Mouse (Mus musculus) kidney, embryonic 14.5 days (tissue): ENCODE measurements around the gene Glod5. TPM values are rescaled to one million over a fixed set of nuclear protein-coding genes. Genes with fewer than 3 reads are reported as not detected.

ENCODE experiments used
- polyA plus RNA-seq: library from polyadenylated mRNA; unstranded; fragments of >200 nt; fragmentation: Nextera tagmentation; extraction: Ambion mirVana; gene quantifications from 2 replicates; pipeline ENCODE4 v1.2.1, GENCODE M21; 2014

Glod5 gene
- polyA plus RNA-seq, 1 experiment from 2014 or later = not detected

Other genes with a start within 250 kb of the Glod5 start
- gene Gripap1, start 228.7 kb downstream of the Glod5 start, polyA plus RNA-seq = 34.5 and 35.8 TPM in 2 replicates
- 1.7 and 2.6 TPM in 2 replicates for gene Kcnd1, start 196.2 kb downstream of the Glod5 start, polyA plus RNA-seq
- gene Otud5, start 177.1 kb downstream of the Glod5 start, polyA plus RNA-seq = 29.6 and 29.8 TPM in 2 replicates
- gene Pim2, start 140.2 kb downstream of the Glod5 start, polyA plus RNA-seq = 6.7 and 8.1 TPM in 2 replicates
- 12.6 and 14.1 TPM in 2 replicates for gene Slc35a2, start 134.5 kb downstream of the Glod5 start, polyA plus RNA-seq
- 102 and 113 TPM in 2 replicates for gene Pqbp1, start 119.2 kb downstream of the Glod5 start, polyA plus RNA-seq
- 173 and 218 TPM in 2 replicates for gene Timm17b, start 119.1 kb downstream of the Glod5 start, polyA plus RNA-seq
- not detected in 2 replicates for gene Gm10491, start 110.7 kb downstream of the Glod5 start, polyA plus RNA-seq
- not detected in 2 replicates for gene Gm10490, start 109.0 kb downstream of the Glod5 start, polyA plus RNA-seq
- gene Pcsk1n, start 98.7 kb downstream of the Glod5 start, polyA plus RNA-seq = 0.09 and 0.14 TPM in 2 replicates
- gene Eras, start 89.9 kb downstream of the Glod5 start, polyA plus RNA-seq = not detected in 2 replicates
- gene Hdac6, start 70.6 kb downstream of the Glod5 start, polyA plus RNA-seq = 28.7 and 51.3 TPM in 2 replicates
- gene Gata1, start 40.4 kb downstream of the Glod5 start, polyA plus RNA-seq = 0.49 and 0.53 TPM in 2 replicates
- 52.0 and 79.3 TPM in 2 replicates for gene Suv39h1, start 56.3 kb upstream of the Glod5 start, polyA plus RNA-seq
- 0.27 and 0.51 TPM in 2 replicates for gene Was, start 72.0 kb upstream of the Glod5 start, polyA plus RNA-seq
- 19.3 and 21.3 TPM in 2 replicates for gene Wdr13, start 114.4 kb upstream of the Glod5 start, polyA plus RNA-seq
- 606 and 668 TPM in 2 replicates for gene Rbm3, start 127.4 kb upstream of the Glod5 start, polyA plus RNA-seq
- gene Tbc1d25, start 157.7 kb upstream of the Glod5 start, polyA plus RNA-seq = 9.3 and 12.1 TPM in 2 replicates
- 20.8 and 37.6 TPM in 2 replicates for gene Ebp, start 175.0 kb upstream of the Glod5 start, polyA plus RNA-seq
- 7.1 and 8.1 TPM in 2 replicates for gene Porcn, start 188.0 kb upstream of the Glod5 start, polyA plus RNA-seq
- 35.6 and 42.0 TPM in 2 replicates for gene Ftsj1, start 233.9 kb upstream of the Glod5 start, polyA plus RNA-seq